Mouse (Mus musculus) kidney, postnatal 36 days (tissue): ENCODE results near the gene Nkap.
A peak's percentile ranks its signal among the peaks of the same experiment; 100 is the strongest.
"Not testable (repeated sequence)": the region's sequence is repeated elsewhere in the genome, so short reads cannot be mapped to it uniquely, and the experiment has no call there.

Experiments used
- DNase-seq, 2 experiments: peaks; one replicate each; pipeline ENCODE4 v3.0.0; 2021 to 2022; ENCODE audit warnings: mixed read lengths in 2 of 2

Gene Nkap

GRCm38 (mm10) chrX:37126671-37127358, at the start of gene Nkap:
Gene Nkap, plus strand, starts transcription at chrX:37126795.
- DNase-seq = peak; percentile 76 to 82

GRCm38 (mm10) chrX:37080345-37080744, 46.2 kb upstream of the Nkap start:
- DNase-seq = not testable (repeated sequence)

GRCm38 (mm10) chrX:37081194-37081593, 45.4 kb upstream of the Nkap start:
- no peak for DNase-seq

GRCm38 (mm10) chrX:37084318-37084926, 42.2 kb upstream of the Nkap start:
- DNase-seq = peak in 1 of 2 experiments; percentile 6

GRCm38 (mm10) chrX:37084927-37085660, 41.5 kb upstream of the Nkap start, which contains the start of gene Rpl39:
Gene Rpl39, minus strand, starts transcription at chrX:37085402.
- DNase-seq = peak; percentile 89 to 91

GRCm38 (mm10) chrX:37085665-37086064, 40.9 kb upstream of the Nkap start:
- no peak for DNase-seq

GRCm38 (mm10) chrX:37088778-37089177, 37.8 kb upstream of the Nkap start:
- no peak for DNase-seq

- DNase-seq = no peak
Observed at GRCm38 (mm10) chrX:37091457-37091856, 35.1 kb upstream of the Nkap start.

GRCm38 (mm10) chrX:37095106-37095768, 31.4 kb upstream of the Nkap start:
- no peak for DNase-seq

- no peak for DNase-seq
Observed at GRCm38 (mm10) chrX:37098681-37099080, 27.9 kb upstream of the Nkap start.

- DNase-seq = no peak
Observed at GRCm38 (mm10) chrX:37103826-37104225, 22.8 kb upstream of the Nkap start.

- DNase-seq = no peak
Observed at GRCm38 (mm10) chrX:37109526-37110192, 16.9 kb upstream of the Nkap start.

GRCm38 (mm10) chrX:37110193-37110880, 16.3 kb upstream of the Nkap start, which contains the start of gene Upf3b:
Gene Upf3b, minus strand, starts transcription at chrX:37110322.
- peak; percentile 95 to 97 for DNase-seq

GRCm38 (mm10) chrX:37110881-37111193, 15.8 kb upstream of the Nkap start:
- no peak for DNase-seq

GRCm38 (mm10) chrX:37117085-37117484, 9.5 kb upstream of the Nkap start:
- no peak for DNase-seq

GRCm38 (mm10) chrX:37119585-37119984, 7.0 kb upstream of the Nkap start:
- no peak for DNase-seq

- DNase-seq = no peak
Observed at GRCm38 (mm10) chrX:37120212-37120611, 6.4 kb upstream of the Nkap start.

GRCm38 (mm10) chrX:37125511-37125910, 1.1 kb upstream of the Nkap start:
- no peak for DNase-seq

- DNase-seq = no peak
Observed at GRCm38 (mm10) chrX:37141732-37142131, 15.1 kb downstream of the Nkap start.

GRCm38 (mm10) chrX:37144498-37144897, 17.9 kb downstream of the Nkap start:
- not testable (repeated sequence) for DNase-seq

GRCm38 (mm10) chrX:37144954-37145353, 18.4 kb downstream of the Nkap start:
- DNase-seq = peak in 1 of 2 experiments; percentile 53

- peak in 1 of 2 experiments; percentile 14 for DNase-seq
Observed at GRCm38 (mm10) chrX:37157839-37158238, 31.2 kb downstream of the Nkap start.
